Mouse (Mus musculus) lung, adult 2 months (tissue): ENCODE results near the gene Papss1.

Experiments used
- CTCF ChIP-seq: fragments of 200-500 bp; IDR thresholded peaks from 2 replicates; pipeline ENCODE4 v1.5.1; 2011; ENCODE audit warnings: mild to moderate bottlenecking, low read length, control low read depth; ENCODE audit not compliant: insufficient read depth
- POLR2A ChIP-seq: fragments of 200-500 bp; IDR thresholded peaks from 2 replicates; pipeline ENCODE4 v1.6.1; 2011; ENCODE audit warnings: low read depth, mild to moderate bottlenecking, control low read depth, low read length, borderline replicate concordance; ENCODE audit errors: extremely low read depth

- TF ChIP-seq CTCF: 0 out of 2 replicates have a peak, but pooled peaks have one; percentile 16
- no peak for TF ChIP-seq POLR2A
These were observed 22.2 kb downstream of the Papss1 start for GRCm38 (mm10) chr3:131586818-131587217.
